Mouse (Mus musculus) liver, embryonic 11.5 days (tissue): ENCODE data around the gene Rtn4ip1. TPM values are rescaled to one million over a fixed set of nuclear protein-coding genes. Genes with fewer than 3 reads are reported as not detected.
"Not testable (repeated sequence)": the region's sequence is repeated elsewhere in the genome, so short reads cannot be mapped to it uniquely, and the experiment has no call there.

Experiments used
- ATAC-seq: fragments of 200-750 bp; cut with Nextera tagmentation; replicated peaks from 2 replicates; pipeline ENCODE4 v1.8.0; 2017; ENCODE audit warnings: moderate number of reproducible peaks, mild to moderate bottlenecking, moderate TSS enrichment, moderate library complexity; ENCODE audit not compliant: low FRiP score
- DNase-seq: peaks from one replicate; pipeline ENCODE4 v3.0.0-alpha.2; 2017; ENCODE audit warnings: low spot score
- H3K27ac ChIP-seq: fragments of 300-500 bp; sonication (generic); 2 replicates; pipeline ENCODE4 v1.5.1; 2014; ENCODE audit warnings: mild to moderate bottlenecking, low read depth, low read length, control low read depth
- H3K27me3 ChIP-seq: fragments of 300-500 bp; sonication (generic); replicated peaks from 2 replicates; pipeline ENCODE4 v1.6.1; 2014; ENCODE audit warnings: low read length, mixed read lengths; ENCODE audit not compliant: control insufficient read depth, insufficient read depth
- H3K36me3 ChIP-seq: fragments of 300-500 bp; sonication (generic); 2 replicates; pipeline ENCODE4 v1.6.1; 2014; ENCODE audit warnings: mild to moderate bottlenecking, low read length, moderate library complexity, mixed read lengths; ENCODE audit not compliant: control insufficient read depth, insufficient read depth
- H3K4me1 ChIP-seq: fragments of 300-500 bp; sonication (generic); replicated peaks from 2 replicates; pipeline ENCODE4 v1.6.1; 2014; ENCODE audit warnings: low read length, mixed read lengths; ENCODE audit not compliant: control insufficient read depth, insufficient read depth
- H3K4me2 ChIP-seq: fragments of 300-500 bp; sonication (generic); 2 replicates; pipeline ENCODE4 v1.6.1; 2014; ENCODE audit warnings: mild to moderate bottlenecking, control low read depth, moderate library complexity
- H3K4me3 ChIP-seq: fragments of 300-500 bp; sonication (generic); 2 replicates; pipeline ENCODE4 v1.5.1; 2014; ENCODE audit warnings: low read depth, low read length, control low read depth
- H3K9ac ChIP-seq: fragments of 300-500 bp; sonication (generic); 2 replicates; pipeline ENCODE4 v1.6.1; 2014; ENCODE audit warnings: low read depth, low read length, control low read depth
- H3K9me3 ChIP-seq: fragments of 300-500 bp; sonication (generic); 2 replicates; pipeline ENCODE4 v1.6.1; 2016; ENCODE audit warnings: low read length, inconsistent platforms, mixed read lengths; ENCODE audit not compliant: control insufficient read depth
- WGBS: fragments of 180-500 bp; shearing (Covaris S2); extraction: QIAGEN DNeasy Blood & Tissue Kit; methylation state at CpG from one replicate; pipeline ENCODE4 v1.1.7; 2014; 5-methylcytosine and 5-hydroxymethylcytosine counted together
- polyA plus RNA-seq: library from polyadenylated mRNA; unstranded; fragments of >200 nt; fragmentation: Nextera tagmentation; extraction: Ambion mirVana; gene quantifications from 2 replicates; pipeline ENCODE4 v1.2.1, GENCODE M21; 2014

Rtn4ip1 gene
- polyA plus RNA-seq, 1 experiment from 2014 or later = 25.8 TPM

DNA sequence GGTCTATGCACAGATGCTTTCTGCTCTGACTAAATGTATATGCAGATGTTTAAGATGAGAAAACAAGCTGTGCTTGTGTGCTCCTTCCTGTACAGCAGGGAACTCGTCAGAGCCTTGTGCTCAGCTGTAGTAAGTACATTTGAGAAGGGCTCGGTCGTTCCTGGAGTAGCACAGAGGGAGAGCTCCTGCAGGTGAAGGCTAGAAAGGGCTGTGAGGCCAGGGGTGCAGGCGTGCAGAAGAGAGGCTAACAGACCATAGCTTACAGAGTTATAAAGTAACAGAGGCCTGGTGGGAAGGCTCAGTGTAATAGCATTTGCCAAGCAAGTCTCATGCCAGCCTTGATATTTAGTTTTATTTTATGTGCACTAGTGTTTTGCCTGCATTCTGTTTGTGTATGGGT is 43.8 kb downstream of the Rtn4ip1 start:
- H3K9ac ChIP-seq = no peak overlapping the region
- no peak overlapping the region for H3K27ac ChIP-seq
- H3K9me3 ChIP-seq = no peaks in the 10 kb centered on the region
- WGBS = 86% methylated on average over 4 of the region's 4 CpGs
- H3K27me3 ChIP-seq = no peaks in the 10 kb centered on the region
- H3K4me1 ChIP-seq = 0 out of 2 replicates have a peak, but pooled peaks cover 3% of the 10 kb centered on the region
- peaks cover 7% of the 10 kb centered on the region for H3K36me3 ChIP-seq
- no peak for ATAC-seq
- H3K4me3 ChIP-seq = no peak overlapping the region
- DNase-seq = no peak
- H3K4me2 ChIP-seq = no peak overlapping the region

DNA sequence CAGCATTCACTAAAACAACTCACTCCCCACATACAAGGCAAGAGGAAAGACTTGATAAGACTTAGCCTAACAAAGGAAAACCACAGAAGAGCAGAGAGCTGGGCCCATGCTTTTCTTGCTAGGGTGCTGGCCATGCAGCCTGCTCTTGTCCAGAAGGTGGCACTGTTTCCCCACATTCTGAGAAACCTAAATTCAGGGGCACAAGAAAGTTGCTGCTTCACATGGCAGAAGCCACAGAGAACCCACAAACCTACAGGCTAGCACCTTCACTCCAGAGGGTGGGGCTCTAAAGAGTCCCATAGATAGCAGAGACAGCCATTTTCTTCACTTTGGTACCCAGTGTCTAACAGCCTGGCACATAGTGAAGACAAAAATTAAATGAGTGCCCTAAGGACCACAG is 52.3 kb downstream of the Rtn4ip1 start:
- Histone ChIP-seq H3K4me1 (no peaks in the 10 kb centered on the region), H3K36me3 (no peaks in the 10 kb centered on the region), H3K4me3 (no peak overlapping the region), H3K9me3 (no peaks in the 10 kb centered on the region), H3K27ac (no peak overlapping the region), H3K9ac (no peak overlapping the region), H3K4me2 (no peak overlapping the region), H3K27me3 (no peaks in the 10 kb centered on the region)
- ATAC-seq (no peak), DNase-seq (peak; percentile 51)

DNA sequence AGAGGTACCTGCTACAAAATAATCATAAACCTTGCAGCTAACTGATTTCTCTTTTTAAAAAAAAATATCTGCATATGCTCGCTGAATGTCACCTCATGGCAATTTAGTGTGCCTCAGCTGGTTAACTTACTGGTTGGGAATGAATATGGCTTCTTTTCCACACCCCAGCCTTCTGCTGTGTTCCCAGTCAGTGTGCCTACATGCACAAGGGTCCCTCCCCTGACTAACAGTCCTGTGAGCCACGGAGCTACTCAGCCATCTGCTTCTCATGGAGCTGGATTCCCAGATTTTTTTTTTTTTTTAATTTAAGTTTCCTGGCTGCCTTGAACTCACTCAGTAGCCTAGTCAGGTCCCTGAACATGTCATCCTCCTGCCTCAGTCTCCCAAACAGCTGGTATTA is 63.3 kb downstream of the Rtn4ip1 start:
- H3K27ac ChIP-seq = no peak overlapping the region
- DNase-seq = no peak
- no peaks in the 10 kb centered on the region for H3K9me3 ChIP-seq
- H3K9ac ChIP-seq = no peak overlapping the region
- H3K4me2 ChIP-seq = no peak overlapping the region
- ATAC-seq = no peak
- no peak overlapping the region for H3K4me3 ChIP-seq
- no peaks in the 10 kb centered on the region for H3K27me3 ChIP-seq
- no peaks in the 10 kb centered on the region for H3K4me1 ChIP-seq
- WGBS = 64% methylated on average over 2 of the region's 2 CpGs
- H3K36me3 ChIP-seq = no peaks in the 10 kb centered on the region

DNA sequence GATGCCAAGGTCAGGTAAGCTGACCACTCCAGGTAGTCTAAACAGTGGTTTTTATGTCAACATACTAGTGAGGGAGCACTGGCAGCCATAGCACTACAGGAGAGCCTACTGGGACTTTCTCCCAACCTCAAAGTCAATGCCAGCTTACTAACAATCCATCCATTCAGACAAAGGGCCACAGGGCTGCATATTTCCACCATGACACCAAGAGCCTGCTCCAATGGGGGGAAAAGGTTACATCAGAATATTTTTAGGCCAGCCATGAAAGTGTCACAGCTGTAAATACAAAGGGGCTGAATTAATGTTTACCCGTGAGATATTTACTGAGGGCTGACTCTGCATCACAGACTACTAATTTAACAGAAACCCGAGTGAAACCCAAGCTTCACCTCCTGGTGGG is 71.6 kb downstream of the Rtn4ip1 start:
- Histone ChIP-seq H3K4me3 (no peak overlapping the region), H3K9me3 (no peaks in the 10 kb centered on the region), H3K36me3 (no peaks in the 10 kb centered on the region), H3K27me3 (no peaks in the 10 kb centered on the region), H3K4me2 (no peak overlapping the region), H3K4me1 (no peaks in the 10 kb centered on the region), H3K9ac (no peak overlapping the region), H3K27ac (no peak overlapping the region)
- 67% methylated on average over 2 of the region's 2 CpGs for WGBS
- DNase-seq (no peak), ATAC-seq (no peak)

DNA sequence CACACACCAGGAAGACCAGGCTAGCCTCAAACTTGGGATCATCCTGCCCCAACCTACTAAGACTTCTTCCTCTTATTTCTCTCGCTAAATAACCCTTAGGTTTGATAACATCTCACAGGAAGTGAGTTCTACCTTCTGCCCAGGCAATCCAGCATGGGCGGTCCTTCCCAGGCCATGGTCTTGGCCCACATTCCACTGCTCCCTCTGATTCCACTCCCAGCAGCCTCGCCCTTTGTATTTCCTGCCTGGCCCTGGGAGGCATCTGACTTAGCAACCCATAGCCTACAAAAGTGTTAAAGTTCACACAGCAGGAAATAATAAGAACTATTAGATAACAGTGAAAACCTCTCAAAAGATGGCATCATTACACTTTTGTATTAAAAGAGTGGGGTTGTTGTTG is 75.7 kb downstream of the Rtn4ip1 start:
- Histone ChIP-seq H3K27ac (no peak overlapping the region), H3K36me3 (no peaks in the 10 kb centered on the region), H3K4me2 (no peak overlapping the region), H3K27me3 (no peaks in the 10 kb centered on the region), H3K9me3 (no peaks in the 10 kb centered on the region), H3K9ac (no peak overlapping the region), H3K4me3 (no peak overlapping the region), H3K4me1 (no peaks in the 10 kb centered on the region)
- ATAC-seq (no peak), DNase-seq (no peak)
- 36% methylated on average over 3 of the region's 3 CpGs for WGBS

DNA sequence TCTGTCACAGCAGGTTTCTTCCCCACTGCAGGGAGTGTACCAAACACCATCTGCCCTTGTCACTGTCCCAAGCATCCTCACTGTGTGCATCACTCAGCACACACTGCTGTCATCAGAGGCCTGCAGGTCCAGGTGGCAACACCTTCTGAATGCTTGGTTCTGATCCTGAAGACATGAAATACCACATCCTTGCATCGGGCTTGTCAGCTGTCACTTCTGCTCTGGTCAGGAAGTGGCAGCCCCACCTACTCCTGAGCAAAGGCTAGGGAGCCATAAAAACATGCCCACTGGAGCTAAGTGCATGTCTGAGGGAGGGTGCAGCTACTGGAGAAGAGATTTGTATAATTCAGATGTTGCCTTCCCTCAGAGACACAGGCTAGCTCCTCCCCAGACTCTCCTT is 78.5 kb downstream of the Rtn4ip1 start:
- 34% methylated on average over 1 of the region's 1 CpGs for WGBS
- no peaks in the 10 kb centered on the region for H3K27me3 ChIP-seq
- no peak overlapping the region for H3K9ac ChIP-seq
- ATAC-seq (no peak), DNase-seq (no peak)
- H3K4me2 ChIP-seq = no peak overlapping the region
- no peaks in the 10 kb centered on the region for H3K4me1 ChIP-seq
- H3K36me3 ChIP-seq = no peaks in the 10 kb centered on the region
- no peak overlapping the region for H3K4me3 ChIP-seq
- H3K9me3 ChIP-seq = no peaks in the 10 kb centered on the region
- H3K27ac ChIP-seq = no peak overlapping the region

DNA sequence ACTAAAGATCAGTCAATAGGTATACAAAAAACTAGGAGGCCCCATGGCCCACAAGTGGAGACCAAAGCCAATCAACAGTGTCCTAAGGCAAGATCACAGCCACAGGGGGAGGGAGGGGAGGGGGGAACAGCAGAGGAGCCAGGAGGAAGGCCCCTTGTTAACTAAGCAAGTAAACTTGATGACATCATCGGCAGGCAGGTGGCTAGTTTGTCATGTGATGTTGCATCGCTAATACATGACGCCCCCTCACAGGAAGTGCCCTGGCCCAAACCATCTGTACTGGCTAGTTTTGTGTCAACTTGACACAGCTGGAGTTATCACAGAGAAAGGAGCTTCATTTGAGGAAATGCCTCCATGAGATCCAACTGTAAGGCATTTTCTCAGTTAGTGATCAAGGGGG is 79.1 kb downstream of the Rtn4ip1 start:
- DNase-seq, H3K9me3 ChIP-seq, ATAC-seq, H3K27me3 ChIP-seq, H3K36me3 ChIP-seq, H3K4me2 ChIP-seq, H3K27ac ChIP-seq, H3K9ac ChIP-seq, H3K4me1 ChIP-seq, H3K4me3 ChIP-seq: not testable (repeated sequence)
- 80% methylated on average over 3 of the region's 3 CpGs for WGBS

DNA sequence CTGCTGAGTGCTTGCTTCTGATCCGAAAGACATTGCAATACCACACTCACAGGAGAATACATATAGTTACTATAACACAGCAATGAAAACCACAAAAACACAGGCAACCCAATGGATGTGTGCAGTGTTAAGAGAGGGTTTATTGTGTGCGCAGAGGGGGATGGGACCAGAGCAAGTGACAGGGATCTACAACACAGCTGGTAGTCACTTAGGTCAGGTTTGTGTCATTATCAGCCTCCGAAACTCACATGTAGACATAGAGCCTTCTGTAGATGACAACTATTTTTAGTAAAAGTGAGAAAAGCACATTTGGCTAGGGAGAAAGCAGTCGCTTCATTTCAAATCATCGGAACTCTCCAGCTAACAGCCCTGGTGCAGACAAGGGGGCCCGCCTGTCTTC is 80.9 kb downstream of the Rtn4ip1 start:
- WGBS = 88% methylated on average over 6 of the region's 6 CpGs
- H3K9ac ChIP-seq = no peak overlapping the region

DNA sequence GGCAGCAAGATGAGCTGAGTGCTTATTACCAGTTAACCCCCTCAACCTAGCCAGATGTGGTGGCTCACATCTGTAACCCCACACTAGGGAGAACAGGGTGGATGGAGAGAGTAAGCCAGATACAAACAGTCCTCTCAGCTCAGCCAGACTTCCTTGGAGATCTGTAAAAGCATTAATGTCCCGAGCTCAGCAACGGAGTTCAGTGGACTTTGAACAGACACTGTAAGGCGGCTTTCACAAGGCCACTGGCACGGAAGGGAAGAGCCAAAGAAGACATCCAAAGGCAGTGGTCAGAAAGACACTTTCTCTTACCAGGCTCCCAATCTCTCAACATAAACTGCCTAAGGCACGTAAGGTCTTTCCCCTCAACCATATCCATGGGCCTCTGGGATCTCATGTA is 81.6 kb downstream of the Rtn4ip1 start:
- WGBS = 79% methylated on average over 5 of the region's 5 CpGs

More for the DNA sequence above, 80.9 kb downstream of the Rtn4ip1 start:
- Histone ChIP-seq H3K27ac (no peak overlapping the region), H3K4me2 (no peak overlapping the region), H3K4me1 (no peaks in the 10 kb centered on the region), H3K9me3 (no peaks in the 10 kb centered on the region), H3K4me3 (no peak overlapping the region), H3K27me3 (no peaks in the 10 kb centered on the region), H3K36me3 (no peaks in the 10 kb centered on the region)
- no peak for ATAC-seq
- DNase-seq = no peak

More for the DNA sequence above, 81.6 kb downstream of the Rtn4ip1 start:
- H3K4me1 ChIP-seq = no peaks in the 10 kb centered on the region
- H3K4me2 ChIP-seq = no peak overlapping the region
- H3K9ac ChIP-seq = no peak overlapping the region
- no peak overlapping the region for H3K27ac ChIP-seq
- no peaks in the 10 kb centered on the region for H3K9me3 ChIP-seq
- no peaks in the 10 kb centered on the region for H3K36me3 ChIP-seq
- ATAC-seq = no peak
- H3K4me3 ChIP-seq = no peak overlapping the region
- no peaks in the 10 kb centered on the region for H3K27me3 ChIP-seq
- no peak for DNase-seq
